Mouse (Mus musculus): ENCODE results near the gene Angptl4. TPM values are rescaled to one million over a fixed set of nuclear protein-coding genes. Genes with fewer than 3 reads are reported as not detected.

Angptl4 gene
- polyA plus RNA-seq, 1 experiment from 2014 or later = 45.6 TPM

Other genes with a start within 250 kb of the Angptl4 start
- gene Myo1f, start 226.1 kb downstream of the Angptl4 start, polyA plus RNA-seq (2016; fragmentation: Nextera tagmentation; extraction: Ambion mirVana) = 3.5 and 3.6 TPM in 2 replicates
- gene Zfp414, start 152.7 kb downstream of the Angptl4 start, polyA plus RNA-seq (2016; fragmentation: Nextera tagmentation; extraction: Ambion mirVana) = 40.0 and 40.4 TPM in 2 replicates
- gene Pram1, start 143.8 kb downstream of the Angptl4 start, polyA plus RNA-seq (2016; fragmentation: Nextera tagmentation; extraction: Ambion mirVana) = 0.50 and 1.1 TPM in 2 replicates
- 428 and 475 TPM in 2 replicates for gene Hnrnpm, start 95.0 kb downstream of the Angptl4 start, polyA plus RNA-seq (2016; fragmentation: Nextera tagmentation; extraction: Ambion mirVana)
- 44.7 and 47.1 TPM in 2 replicates for gene March2, start 63.2 kb downstream of the Angptl4 start, polyA plus RNA-seq (2016; fragmentation: Nextera tagmentation; extraction: Ambion mirVana)
- gene Rab11b, start 21.3 kb downstream of the Angptl4 start, polyA plus RNA-seq (2016; fragmentation: Nextera tagmentation; extraction: Ambion mirVana) = 367 and 378 TPM in 2 replicates
- gene Kank3, start 28.7 kb upstream of the Angptl4 start, polyA plus RNA-seq (2016; fragmentation: Nextera tagmentation; extraction: Ambion mirVana) = 32.4 and 35.4 TPM in 2 replicates
- 875 and 894 TPM in 2 replicates for gene Rps28, start 42.7 kb upstream of the Angptl4 start, polyA plus RNA-seq (2016; fragmentation: Nextera tagmentation; extraction: Ambion mirVana)
- gene Ndufa7, start 42.7 kb upstream of the Angptl4 start, polyA plus RNA-seq (2016; fragmentation: Nextera tagmentation; extraction: Ambion mirVana) = 421 and 479 TPM in 2 replicates
- 70.4 and 74.3 TPM in 2 replicates for gene Cd320, start 61.3 kb upstream of the Angptl4 start, polyA plus RNA-seq (2016; fragmentation: Nextera tagmentation; extraction: Ambion mirVana)
- gene Gm7029, start 92.0 kb upstream of the Angptl4 start, polyA plus RNA-seq (2016; fragmentation: Nextera tagmentation; extraction: Ambion mirVana) = not detected in 2 replicates
- 4.9 and 6.4 TPM in 2 replicates for gene Kifc1, start 108.8 kb upstream of the Angptl4 start, polyA plus RNA-seq (2016; fragmentation: Nextera tagmentation; extraction: Ambion mirVana)
- gene Platr17, start 123.3 kb upstream of the Angptl4 start, polyA plus RNA-seq (2016; fragmentation: Nextera tagmentation; extraction: Ambion mirVana) = 0.35 and 0.38 TPM in 2 replicates
- 70.1 and 72.8 TPM in 2 replicates for gene Daxx, start 127.6 kb upstream of the Angptl4 start, polyA plus RNA-seq (2016; fragmentation: Nextera tagmentation; extraction: Ambion mirVana)
- gene Tapbp, start 134.1 kb upstream of the Angptl4 start, polyA plus RNA-seq (2016; fragmentation: Nextera tagmentation; extraction: Ambion mirVana) = 20.0 and 25.0 TPM in 2 replicates
- gene Zbtb22, start 134.1 kb upstream of the Angptl4 start, polyA plus RNA-seq (2016; fragmentation: Nextera tagmentation; extraction: Ambion mirVana) = 21.6 and 21.9 TPM in 2 replicates
- 60.9 and 64.8 TPM in 2 replicates for gene Rgl2, start 147.7 kb upstream of the Angptl4 start, polyA plus RNA-seq (2016; fragmentation: Nextera tagmentation; extraction: Ambion mirVana)
- gene Pfdn6, start 158.5 kb upstream of the Angptl4 start, polyA plus RNA-seq (2016; fragmentation: Nextera tagmentation; extraction: Ambion mirVana) = 184 and 192 TPM in 2 replicates
- 44.9 and 49.6 TPM in 2 replicates for gene Wdr46, start 158.8 kb upstream of the Angptl4 start, polyA plus RNA-seq (2016; fragmentation: Nextera tagmentation; extraction: Ambion mirVana)
- gene B3galt4, start 169.7 kb upstream of the Angptl4 start, polyA plus RNA-seq (2016; fragmentation: Nextera tagmentation; extraction: Ambion mirVana) = 5.5 and 6.3 TPM in 2 replicates
- 55.2 and 55.9 TPM in 2 replicates for gene Vps52, start 174.0 kb upstream of the Angptl4 start, polyA plus RNA-seq (2016; fragmentation: Nextera tagmentation; extraction: Ambion mirVana)
- gene Rps18, start 174.2 kb upstream of the Angptl4 start, polyA plus RNA-seq (2016; fragmentation: Nextera tagmentation; extraction: Ambion mirVana) = 1,303 and 1,336 TPM in 2 replicates
- gene H2-K1, start 218.5 kb upstream of the Angptl4 start, polyA plus RNA-seq (2016; fragmentation: Nextera tagmentation; extraction: Ambion mirVana) = 7.2 and 8.0 TPM in 2 replicates
- 27.2 and 29.7 TPM in 2 replicates for gene Ring1, start 242.8 kb upstream of the Angptl4 start, polyA plus RNA-seq (2016; fragmentation: Nextera tagmentation; extraction: Ambion mirVana)
- gene H2-Ke6, start 246.2 kb upstream of the Angptl4 start, polyA plus RNA-seq (2016; fragmentation: Nextera tagmentation; extraction: Ambion mirVana) = 52.2 and 59.5 TPM in 2 replicates
- gene Slc39a7, start 249.9 kb upstream of the Angptl4 start, polyA plus RNA-seq (2016; fragmentation: Nextera tagmentation; extraction: Ambion mirVana) = 191 and 193 TPM in 2 replicates
- gene Rxrb, start 250.0 kb upstream of the Angptl4 start, polyA plus RNA-seq (2016; fragmentation: Nextera tagmentation; extraction: Ambion mirVana) = 69.9 and 72.6 TPM in 2 replicates